Mouse (Mus musculus): Measurements from ENCODE around the gene Mterf1b.
"Not testable (repeated sequence)": the region's sequence is repeated elsewhere in the genome, so short reads cannot be mapped to it uniquely, and the experiment has no call there.

The Mterf1b gene

GRCm38 (mm10) chr5:4191671-4192480, at the start of gene Mterf1b:
TSS of gene Mterf1b (plus strand) at chr5:4192367.
- DNase-seq (ENCODE audit: low spot score in 2 of 2) = not testable (repeated sequence)

DNA sequence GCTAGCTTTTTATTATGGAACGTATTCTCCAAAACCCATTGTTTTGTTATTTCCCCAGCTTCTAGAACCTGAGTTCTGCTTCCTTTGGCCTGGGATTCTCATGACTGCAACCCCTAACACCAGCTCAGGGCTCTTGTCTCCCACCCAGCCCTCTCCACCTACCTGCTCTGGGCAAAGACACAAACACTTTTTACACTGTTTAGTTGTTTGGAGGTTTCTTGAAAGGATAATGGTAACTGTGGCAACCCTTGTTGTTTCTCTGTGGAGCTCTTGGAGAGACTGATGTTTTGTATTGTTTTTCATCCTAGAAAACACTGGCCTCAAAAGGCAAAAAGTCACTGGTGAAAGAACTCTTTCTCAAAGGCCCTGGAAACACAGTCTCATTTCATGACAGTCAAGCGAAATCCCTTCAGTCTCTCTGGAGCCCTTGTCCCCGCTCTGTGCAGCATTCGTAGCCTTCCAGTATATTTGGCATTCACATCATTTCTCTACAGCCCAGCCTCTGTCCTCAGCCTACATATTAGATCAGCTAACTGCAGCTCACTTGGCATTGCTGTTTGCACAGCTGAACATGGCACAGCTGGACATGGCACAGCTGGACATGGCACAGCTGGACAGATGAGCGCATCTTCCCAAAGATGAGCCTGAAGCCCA, 32.6 kb upstream of the Mterf1b start:
- not testable (repeated sequence) for DNase-seq (ENCODE audit: low spot score in 2 of 2)

GRCm38 (mm10) chr5:4161554-4161953, 30.6 kb upstream of the Mterf1b start:
- no peak for DNase-seq (ENCODE audit: low spot score in 2 of 2)

GRCm38 (mm10) chr5:4162461-4162860, 29.7 kb upstream of the Mterf1b start:
- no peak for DNase-seq (ENCODE audit: low spot score in 2 of 2)

GRCm38 (mm10) chr5:4167813-4168529, 24.2 kb upstream of the Mterf1b start:
- not testable (repeated sequence) for DNase-seq (ENCODE audit: low spot score in 2 of 2)

DNA sequence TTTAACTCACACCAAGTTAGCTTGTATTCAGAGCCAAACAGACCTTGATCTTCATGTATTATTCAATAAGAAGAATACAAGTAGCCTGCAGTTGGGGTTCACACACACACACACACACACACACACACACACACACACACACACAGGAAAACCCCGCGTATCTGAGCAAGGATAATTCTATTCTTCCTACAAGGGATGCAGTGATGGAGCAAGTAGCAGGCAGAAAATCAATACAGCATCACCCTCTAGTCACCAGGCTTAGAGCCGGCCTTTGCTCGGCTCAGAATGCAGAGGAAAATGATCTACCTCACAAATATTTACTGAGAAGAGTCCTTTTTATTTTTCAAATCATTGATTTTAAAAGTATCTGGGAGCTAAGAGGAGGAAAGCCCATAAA, 23.6 kb upstream of the Mterf1b start:
- DNase-seq (ENCODE audit: low spot score in 2 of 2) = not testable (repeated sequence)

- DNase-seq (ENCODE audit: low spot score in 2 of 2) = not testable (repeated sequence)
Observed at GRCm38 (mm10) chr5:4176421-4176820, 15.7 kb upstream of the Mterf1b start.

DNA sequence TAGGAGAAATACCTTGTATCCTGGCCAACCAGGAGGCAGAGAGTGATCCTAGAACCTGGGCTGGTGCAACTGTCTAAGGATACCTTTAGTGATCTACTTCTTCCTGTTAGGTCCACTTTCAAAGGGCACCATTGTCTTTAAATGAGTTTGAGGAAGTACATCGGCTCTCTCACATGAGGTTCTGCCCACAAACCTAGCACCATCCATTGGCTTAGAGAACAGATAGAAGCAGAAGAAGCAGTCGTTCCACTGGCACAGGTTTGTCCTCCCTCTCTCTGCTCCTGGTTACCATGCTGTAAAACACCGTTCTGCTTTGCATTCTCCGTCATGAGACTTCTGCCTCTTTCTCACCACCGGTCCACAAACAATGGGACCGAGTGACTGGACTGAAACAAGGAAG, 12.8 kb upstream of the Mterf1b start:
- no peak for DNase-seq (ENCODE audit: low spot score in 2 of 2)

DNA sequence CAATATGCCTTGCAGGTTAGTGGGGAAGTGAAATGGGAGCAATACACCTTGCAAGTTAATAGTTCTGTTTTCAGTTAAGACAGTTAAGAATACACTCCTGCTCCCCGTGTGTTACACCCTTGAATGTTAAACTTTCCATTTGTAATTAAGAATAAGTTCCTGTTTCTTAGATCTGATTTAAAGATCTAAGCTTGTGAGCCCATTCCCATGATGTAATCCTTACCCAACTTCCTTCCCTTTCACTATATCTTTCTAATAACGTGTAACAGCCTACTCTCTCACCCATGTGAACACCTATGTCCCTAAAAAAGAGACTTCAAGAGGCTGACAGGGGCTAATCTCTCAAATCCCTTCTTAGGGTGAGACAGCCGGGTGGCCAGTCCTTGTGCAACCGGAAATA, 5.4 kb upstream of the Mterf1b start:
- no peak for DNase-seq (ENCODE audit: low spot score in 2 of 2)

- not testable (repeated sequence) for DNase-seq (ENCODE audit: low spot score in 2 of 2)
Observed at GRCm38 (mm10) chr5:4192481-4193246, 497 bp downstream of the Mterf1b start.

- DNase-seq (ENCODE audit: low spot score in 2 of 2) = no peak
Observed at GRCm38 (mm10) chr5:4193247-4193628, 1.1 kb downstream of the Mterf1b start.

- DNase-seq (ENCODE audit: low spot score in 2 of 2) = no peak
Observed at GRCm38 (mm10) chr5:4194166-4194565, 2.0 kb downstream of the Mterf1b start.

DNA sequence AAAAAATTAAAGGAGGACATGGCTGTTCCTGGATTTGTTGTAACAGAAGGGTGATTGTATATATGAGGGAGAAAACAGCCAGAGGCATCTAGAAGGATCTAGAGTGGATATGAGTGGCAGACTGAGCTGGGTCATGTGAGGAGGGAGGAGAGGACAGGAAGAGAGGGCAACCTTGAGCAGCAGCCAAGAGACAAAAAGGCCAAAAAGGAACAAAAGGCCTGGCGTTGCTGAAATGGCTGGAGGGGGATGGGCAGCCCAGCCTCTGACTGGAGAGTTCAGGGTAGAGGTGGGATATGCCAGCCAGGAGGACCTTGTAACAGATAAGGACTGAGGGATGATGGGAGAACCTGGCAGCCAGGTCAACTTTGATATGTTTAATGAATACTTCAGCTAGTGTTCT, 2.9 kb downstream of the Mterf1b start:
- peak in 1 of 2 experiments; percentile 32 for DNase-seq (ENCODE audit: low spot score in 2 of 2)

DNA sequence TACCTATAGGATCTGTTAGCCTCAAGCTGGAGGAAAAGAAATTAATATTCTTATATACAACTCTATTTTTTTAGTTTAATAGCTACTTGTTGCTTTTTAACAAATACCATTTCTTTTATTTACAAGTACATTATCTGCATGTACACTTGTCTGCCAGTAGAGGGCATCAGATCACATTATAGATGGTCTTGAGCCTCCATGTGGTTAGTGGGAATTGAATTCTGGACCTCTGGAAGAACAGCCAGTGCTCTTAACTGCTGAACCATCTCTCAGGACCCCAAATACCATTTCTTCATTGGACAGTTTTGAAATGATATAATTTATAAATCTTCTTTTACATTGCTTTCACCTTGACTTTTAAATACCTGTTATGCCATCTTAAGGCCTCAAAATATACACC, 9.2 kb downstream of the Mterf1b start:
- DNase-seq (ENCODE audit: low spot score in 2 of 2) = no peak

- DNase-seq (ENCODE audit: low spot score in 2 of 2) = not testable (repeated sequence)
Observed at GRCm38 (mm10) chr5:4202276-4202810, 10.2 kb downstream of the Mterf1b start.

- DNase-seq (ENCODE audit: low spot score in 2 of 2) = not testable (repeated sequence)
Observed at GRCm38 (mm10) chr5:4210082-4210481, 17.9 kb downstream of the Mterf1b start.

GRCm38 (mm10) chr5:4221309-4221708, 29.1 kb downstream of the Mterf1b start:
- DNase-seq (ENCODE audit: low spot score in 2 of 2) = no peak

GRCm38 (mm10) chr5:4221981-4222623, 29.9 kb downstream of the Mterf1b start:
- no peak for DNase-seq (ENCODE audit: low spot score in 2 of 2)

DNA sequence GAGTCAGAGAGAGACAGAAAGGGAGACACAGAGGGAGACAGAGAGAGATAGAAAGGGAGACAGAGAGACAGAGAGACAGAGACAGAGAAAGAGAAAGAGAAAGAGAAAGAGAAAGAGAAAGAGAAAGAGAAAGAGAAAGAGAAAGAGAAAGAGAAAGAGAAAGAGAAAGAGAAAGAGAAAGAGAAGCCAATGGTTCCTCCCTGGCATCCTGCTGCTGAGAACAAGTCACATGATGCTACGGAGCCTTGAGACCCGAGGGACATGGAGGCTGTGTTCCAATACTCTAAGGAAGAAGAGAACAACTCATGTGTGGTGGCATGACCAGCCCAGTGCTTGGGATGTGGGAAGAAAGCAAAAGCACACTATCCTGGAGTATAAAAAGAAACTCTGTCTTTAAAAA, 40.0 kb downstream of the Mterf1b start:
- no peak for DNase-seq (ENCODE audit: low spot score in 2 of 2)

- no peak for DNase-seq (ENCODE audit: low spot score in 2 of 2)
Observed at GRCm38 (mm10) chr5:4234505-4234904, 42.3 kb downstream of the Mterf1b start.

DNA sequence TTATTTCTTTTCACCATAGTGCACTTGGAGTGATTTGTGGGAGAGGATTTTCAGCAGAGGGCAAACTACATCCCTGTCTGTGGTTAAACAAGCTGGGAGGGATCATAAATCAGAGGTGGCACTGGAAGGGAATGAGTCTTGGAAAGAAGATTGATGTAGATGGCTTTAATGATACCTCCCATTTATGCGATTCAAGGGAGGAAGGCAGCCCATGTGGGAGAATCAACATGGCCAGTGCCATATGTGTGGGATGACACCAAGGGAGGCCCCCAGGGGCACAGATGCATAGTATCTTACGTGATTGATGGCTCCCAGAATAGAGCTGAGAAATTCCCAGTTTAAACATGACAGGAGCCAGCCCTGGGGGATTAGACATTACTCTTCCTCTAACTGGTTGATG, 48.0 kb downstream of the Mterf1b start:
- no peak for DNase-seq (ENCODE audit: low spot score in 2 of 2)
